Mouse (Mus musculus) thymus, adult 2 months (tissue): Measurements from ENCODE around the gene Hs1bp3. TPM values are rescaled to one million over a fixed set of nuclear protein-coding genes. Genes with fewer than 3 reads are reported as not detected.

ENCODE experiments used
- DNase-seq: peaks from one replicate; pipeline ENCODE4 v3.0.0; 2021
- H3K27ac ChIP-seq: fragments of 200-500 bp; 2 replicates; pipeline ENCODE4 v1.5.1; 2012; ENCODE audit warnings: low read length, control low read depth; ENCODE audit not compliant: control insufficient read depth, insufficient read depth
- H3K27me3 ChIP-seq: fragments of 200-500 bp; 2 replicates; pipeline ENCODE4 v1.6.1; 2012; ENCODE audit warnings: mild to moderate bottlenecking, low read length, moderate library complexity, mixed read lengths; ENCODE audit not compliant: control insufficient read depth, insufficient read depth
- H3K36me3 ChIP-seq: fragments of 200-500 bp; 2 replicates; pipeline ENCODE4 v1.6.1; 2012; ENCODE audit warnings: mild to moderate bottlenecking, low read length, moderate library complexity; ENCODE audit not compliant: control insufficient read depth, insufficient read depth
- H3K4me1 ChIP-seq: fragments of 200-500 bp; replicated peaks from 2 replicates; pipeline ENCODE4 v1.6.1; 2012; ENCODE audit warnings: low read length; ENCODE audit not compliant: control insufficient read depth, insufficient read depth
- H3K4me3 ChIP-seq: fragments of 200-500 bp; 2 replicates; pipeline ENCODE4 v1.5.1; 2012; ENCODE audit warnings: mild to moderate bottlenecking, low read length, control low read depth, moderate library complexity; ENCODE audit not compliant: control insufficient read depth, insufficient read depth
- CTCF ChIP-seq: fragments of 200-500 bp; IDR thresholded peaks from 2 replicates; pipeline ENCODE4 v1.5.1; 2012; ENCODE audit warnings: mild to moderate bottlenecking, control low read depth, low read length, moderate library complexity, borderline replicate concordance; ENCODE audit not compliant: control insufficient read depth, poor library complexity, insufficient read depth; ENCODE audit errors: extremely low read depth
- POLR2A ChIP-seq: fragments of 200-500 bp; IDR thresholded peaks from 2 replicates; pipeline ENCODE4 v1.6.1; 2012; ENCODE audit warnings: mild to moderate bottlenecking, low read length, control low read depth, moderate library complexity; ENCODE audit not compliant: control insufficient read depth, poor library complexity, insufficient read depth; ENCODE audit errors: extremely low read depth
- WGBS: fragments of 180-500 bp; shearing (Covaris S2); methylation state at CpG from one replicate; pipeline ENCODE4 v1.1.7; 2018; 5-methylcytosine and 5-hydroxymethylcytosine counted together
- polyA plus RNA-seq: library from polyadenylated mRNA; depleted of rRNA; stranded (reverse); fragments of >200 nt; gene quantifications from 2 replicates; pipeline ENCODE4 v1.2.3, GENCODE M21; 2012

Hs1bp3 gene
- polyA plus RNA-seq, 1 experiment: 14.3 TPM

DNA sequence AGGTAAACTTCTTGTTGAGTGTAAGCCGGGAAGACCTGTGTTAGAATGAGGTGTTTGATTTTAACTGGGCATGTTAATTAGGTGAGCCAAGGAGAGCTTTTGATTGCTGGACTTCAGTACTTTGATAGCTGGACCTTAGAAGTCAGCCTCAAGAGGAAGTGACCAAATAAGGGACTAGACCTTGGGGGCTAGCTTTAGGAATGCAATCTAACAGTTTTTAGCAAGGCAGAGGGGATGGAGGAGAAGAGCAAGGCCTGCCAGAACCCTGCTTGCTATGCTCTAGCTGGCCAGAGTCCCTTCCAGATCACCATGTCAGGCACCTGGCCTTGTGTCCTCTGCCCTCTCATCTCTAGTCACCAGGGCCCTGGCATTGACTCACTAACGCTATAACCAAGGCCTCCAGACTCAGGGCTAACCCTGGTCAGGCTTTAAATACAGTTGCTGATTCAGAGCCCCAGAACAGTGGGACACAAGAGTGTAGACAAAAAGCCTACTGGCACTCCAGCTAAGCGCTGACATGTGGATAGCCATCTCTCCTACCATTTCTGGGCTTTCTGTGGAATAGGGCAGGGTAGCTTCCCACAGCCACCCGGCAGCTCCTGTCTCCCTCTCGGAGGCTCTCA lies 45.2 kb downstream of the Hs1bp3 start:
- Histone ChIP-seq H3K4me1 (peaks cover 14% of the 10 kb centered on the region), H3K27ac (no peak overlapping the region), H3K27me3 (no peaks in the 10 kb centered on the region), H3K36me3 (no peaks in the 10 kb centered on the region), H3K4me3 (no peak overlapping the region)
- 91% methylated on average over 5 of the region's 5 CpGs for WGBS
- TF ChIP-seq CTCF (no peak), POLR2A (no peak)
- no peak for DNase-seq

GRCm38 (mm10) chr12:8359418-8360112 lies 46.3 kb downstream of the Hs1bp3 start:
- Histone ChIP-seq H3K4me1 (peaks cover 13% of the 10 kb centered on the region), H3K36me3 (no peaks in the 10 kb centered on the region), H3K4me3 (no peak overlapping the region), H3K27me3 (no peaks in the 10 kb centered on the region), H3K27ac (no peak overlapping the region)
- TF ChIP-seq POLR2A (no peak), CTCF (no peak)
- 56% methylated on average over 3 of the region's 3 CpGs for whole genome bisulfite sequencing
- no peak for DNase-seq

- H3K4me3 ChIP-seq: no peak overlapping the region
- TF ChIP-seq CTCF (no peak), POLR2A (no peak)
- H3K36me3 ChIP-seq: no peaks in the 10 kb centered on the region
- 76% methylated on average over 5 of the region's 5 CpGs for WGBS
- no peak overlapping the region for H3K27ac ChIP-seq
- no peaks in the 10 kb centered on the region for H3K27me3 ChIP-seq
- no peak for DNase-seq
- peaks cover 13% of the 10 kb centered on the region for H3K4me1 ChIP-seq
Observed at GRCm38 (mm10) chr12:8361866-8362265, 48.6 kb downstream of the Hs1bp3 start.

- Histone ChIP-seq H3K4me1 (peaks cover 11% of the 10 kb centered on the region), H3K27me3 (no peaks in the 10 kb centered on the region), H3K36me3 (no peaks in the 10 kb centered on the region), H3K4me3 (no peak overlapping the region), H3K27ac (no peak overlapping the region)
- TF ChIP-seq POLR2A (no peak), CTCF (no peak)
- no peak for DNase-seq
- WGBS: 76% methylated on average over 7 of the region's 7 CpGs
Observed at GRCm38 (mm10) chr12:8362400-8362799, 49.2 kb downstream of the Hs1bp3 start.

GRCm38 (mm10) chr12:8364321-8364838 lies 51.1 kb downstream of the Hs1bp3 start:
- no peak overlapping the region for H3K27ac ChIP-seq
- TF ChIP-seq POLR2A (no peak), CTCF (no peak)
- 92% methylated on average over 6 of the region's 6 CpGs for WGBS
- H3K27me3 ChIP-seq: no peaks in the 10 kb centered on the region
- no peak overlapping the region for H3K4me3 ChIP-seq
- H3K4me1 ChIP-seq: peaks cover 3% of the 10 kb centered on the region
- no peaks in the 10 kb centered on the region for H3K36me3 ChIP-seq
- DNase-seq: no peak

- 96% methylated on average over 7 of the region's 7 CpGs for whole genome bisulfite sequencing
- TF ChIP-seq POLR2A: no peak
- TF ChIP-seq CTCF: no peak
- Histone ChIP-seq H3K27me3 (no peaks in the 10 kb centered on the region), H3K27ac (no peak overlapping the region), H3K4me3 (no peak overlapping the region), H3K36me3 (no peaks in the 10 kb centered on the region), H3K4me1 (no peaks in the 10 kb centered on the region)
- no peak for DNase-seq
Observed at GRCm38 (mm10) chr12:8365336-8365735, 52.1 kb downstream of the Hs1bp3 start.
